Mouse (Mus musculus) ES-E14 (cell line): Measurements from ENCODE around the gene Scube1. TPM values are rescaled to one million over a fixed set of nuclear protein-coding genes. Genes with fewer than 3 reads are reported as not detected.

Source experiments
- DNase-seq: peaks from one replicate; pipeline ENCODE4 v3.0.0-alpha.2; 2013; ENCODE audit warnings: low read depth, low spot score
- H3K27ac ChIP-seq: 2 replicates; pipeline ENCODE4 v1.5.1; 2012; ENCODE audit warnings: low read depth, mild to moderate bottlenecking, low read length, moderate library complexity, mixed read lengths; ENCODE audit not compliant: poor library complexity, insufficient read depth, severe bottlenecking
- H3K36me3 ChIP-seq: 2 replicates; pipeline ENCODE4 v1.6.1; 2012; ENCODE audit warnings: mild to moderate bottlenecking, low read length, moderate library complexity, mixed read lengths; ENCODE audit not compliant: control insufficient read depth, poor library complexity, insufficient read depth, severe bottlenecking
- H3K4me1 ChIP-seq, 2 experiments: fragments of 150-350 bp in 1 of 2; sonication (generic) in 1 of 2; 2 replicates each; pipeline ENCODE4 v1.6.1; 2012; ENCODE audit warnings: low read length in 2 of 2, mild to moderate bottlenecking in 1 of 2, mixed read lengths in 1 of 2; ENCODE audit not compliant: control insufficient read depth in 2 of 2, insufficient read depth in 2 of 2, poor library complexity in 1 of 2
- H3K4me3 ChIP-seq, 2 experiments: fragments of 150-350 bp in 1 of 2; sonication (generic) in 1 of 2; 2 replicates each; pipeline ENCODE4 v1.5.1; 2012; ENCODE audit warnings: low read length in 2 of 2, low read depth in 1 of 2, mild to moderate bottlenecking in 1 of 2, mixed read lengths in 1 of 2; ENCODE audit not compliant: insufficient read depth in 1 of 2, poor library complexity in 1 of 2, severe bottlenecking in 1 of 2
- H3K9ac ChIP-seq: 2 replicates; pipeline ENCODE4 v1.6.1; 2012; ENCODE audit warnings: low read depth, mild to moderate bottlenecking, low read length, mixed read lengths; ENCODE audit not compliant: poor library complexity, insufficient read depth, severe bottlenecking
- H3K9me3 ChIP-seq: fragments of 150-350 bp; sonication (generic); 2 replicates; pipeline ENCODE4 v1.6.1; 2012; ENCODE audit warnings: low read depth, mild to moderate bottlenecking, low read length; ENCODE audit not compliant: control insufficient read depth, insufficient read depth
- CHD2 ChIP-seq: IDR thresholded peaks from 2 replicates; pipeline ENCODE4 v1.6.1; 2014; ENCODE audit warnings: mild to moderate bottlenecking, low read depth, low read length, inconsistent platforms
- HCFC1 ChIP-seq: IDR thresholded peaks from 2 replicates; pipeline ENCODE4 v1.6.1; 2012; ENCODE audit warnings: low read length, inconsistent platforms, borderline replicate concordance; ENCODE audit not compliant: insufficient read depth
- MAFK ChIP-seq: IDR thresholded peaks from 2 replicates; pipeline ENCODE4 v1.6.1; 2014; ENCODE audit warnings: mild to moderate bottlenecking, low read depth, low read length, inconsistent platforms; ENCODE audit not compliant: insufficient read depth
- ZC3H11A ChIP-seq: IDR thresholded peaks from 2 replicates; pipeline ENCODE4 v1.6.1; 2012; ENCODE audit warnings: low read depth, mild to moderate bottlenecking, inconsistent platforms, low read length, borderline replicate concordance
- ZNF384 ChIP-seq: IDR thresholded peaks from 2 replicates; pipeline ENCODE4 v1.6.1; 2012; ENCODE audit warnings: low read depth, low read length, inconsistent platforms
- in situ Hi-C, 2 experiments: fragments of 600-800 bp; cut with MboI; formaldehyde crosslinking; loops; one replicate each; pipeline ENCODE4 v1.15.1; 2025; ENCODE audit warnings: low sequenced_read_pairs in 2 of 2, inconsistent platforms in 1 of 2; ENCODE audit not compliant: unreplicated experiment in 2 of 2
- total RNA-seq: library from RNA; depleted of rRNA; stranded (reverse); fragments of 300-350 nt; gene quantifications from 2 replicates; pipeline ENCODE4 v1.2.3, GENCODE M21; 2012

The Scube1 gene
- total RNA-seq, 1 experiment: 1.7 TPM

DNA sequence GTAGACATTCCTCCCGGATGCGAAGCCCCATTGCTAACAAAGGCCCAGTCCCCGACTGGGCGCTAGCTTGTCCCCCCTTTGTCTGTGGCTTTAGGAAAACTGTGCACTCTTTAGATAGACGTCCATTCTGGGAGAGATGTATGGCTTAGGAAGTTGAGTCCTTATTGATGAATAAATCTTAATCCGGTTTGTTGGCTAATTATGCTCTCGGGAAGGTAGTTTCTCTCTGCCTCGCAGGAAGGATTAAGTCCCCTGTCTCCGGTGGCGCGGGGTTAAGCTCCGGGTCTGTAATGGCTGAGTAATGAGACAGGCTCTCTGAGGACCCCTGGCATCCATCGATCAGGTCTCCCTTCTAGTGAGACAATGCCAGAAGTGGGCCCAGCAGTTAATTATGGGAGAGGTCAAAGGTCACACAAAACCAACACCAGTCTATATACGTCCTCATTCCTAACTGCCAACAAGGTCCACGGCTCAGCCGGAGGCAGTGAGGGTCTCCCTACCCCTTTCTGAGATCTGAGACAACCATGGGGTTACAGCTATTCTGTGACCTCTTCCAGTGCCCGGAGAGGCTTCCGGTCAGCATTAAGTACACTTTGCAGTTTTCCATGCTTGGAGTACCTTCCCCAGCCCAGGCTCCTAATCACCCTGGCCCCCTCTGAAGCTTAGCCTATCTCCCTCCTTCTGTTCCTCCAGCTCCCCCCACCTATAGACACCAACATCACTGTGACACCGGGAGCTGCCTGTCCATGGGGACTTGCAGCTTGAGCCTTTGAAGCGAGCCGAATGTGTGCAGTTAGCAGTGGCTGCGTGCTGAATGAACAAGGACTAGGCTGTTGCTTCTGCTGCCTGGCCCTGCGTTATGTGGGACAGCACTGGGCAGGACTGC is 14.7 kb downstream of the Scube1 start:
- no peak for DNase-seq
- Histone ChIP-seq H3K4me3 (no peak overlapping the region), H3K9me3 (no peaks in the 10 kb centered on the region), H3K4me1 (no peaks in the 10 kb centered on the region), H3K36me3 (no peaks in the 10 kb centered on the region), H3K27ac (no peak overlapping the region), H3K9ac (no peak overlapping the region)
- TF ChIP-seq HCFC1: no peak
- TF ChIP-seq ZC3H11A: no peak
- no peak for TF ChIP-seq MAFK
- TF ChIP-seq ZNF384: no peak
- TF ChIP-seq CHD2: no peak
- in situ Hi-C loops: no loop called here

DNA sequence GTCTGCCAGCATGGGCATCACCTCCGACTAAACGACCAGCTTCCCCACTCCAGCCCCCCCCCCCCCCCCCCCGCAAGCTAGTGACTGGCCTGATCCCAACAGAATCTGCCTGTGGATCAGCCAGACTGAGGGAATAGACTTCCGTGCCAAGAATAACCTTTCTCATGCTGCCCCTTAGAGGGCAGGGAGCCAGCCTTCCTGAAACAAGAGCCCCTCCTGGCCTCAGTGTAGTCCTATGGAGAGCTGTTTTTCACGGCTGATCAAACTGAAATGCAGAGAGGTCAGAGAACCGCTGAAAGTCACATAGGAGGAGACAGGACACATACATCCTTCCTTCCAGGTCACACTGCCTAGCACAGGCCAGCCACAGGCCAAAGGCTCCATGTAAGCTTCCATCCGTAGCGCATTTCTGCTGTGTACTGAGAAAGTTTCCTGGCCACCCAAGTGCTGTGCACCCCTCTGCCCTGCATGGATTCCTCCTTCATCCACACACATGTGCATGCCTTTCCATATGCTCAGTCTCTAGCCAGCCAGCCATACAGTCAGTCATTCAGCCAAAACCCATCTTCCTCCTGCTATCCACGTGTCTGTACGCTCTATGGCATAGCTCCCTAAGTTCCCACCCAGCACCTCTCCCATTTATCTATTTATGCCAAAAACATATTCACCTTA is 18.2 kb downstream of the Scube1 start:
- in situ Hi-C loops: no loop called here
- Histone ChIP-seq H3K36me3 (no peaks in the 10 kb centered on the region), H3K9ac (no peak overlapping the region), H3K4me3 (no peak overlapping the region), H3K27ac (no peak overlapping the region), H3K4me1 (no peaks in the 10 kb centered on the region), H3K9me3 (no peaks in the 10 kb centered on the region)
- TF ChIP-seq ZNF384 (no peak), HCFC1 (no peak), ZC3H11A (no peak), MAFK (no peak), CHD2 (no peak)
- DNase-seq: no peak

DNA sequence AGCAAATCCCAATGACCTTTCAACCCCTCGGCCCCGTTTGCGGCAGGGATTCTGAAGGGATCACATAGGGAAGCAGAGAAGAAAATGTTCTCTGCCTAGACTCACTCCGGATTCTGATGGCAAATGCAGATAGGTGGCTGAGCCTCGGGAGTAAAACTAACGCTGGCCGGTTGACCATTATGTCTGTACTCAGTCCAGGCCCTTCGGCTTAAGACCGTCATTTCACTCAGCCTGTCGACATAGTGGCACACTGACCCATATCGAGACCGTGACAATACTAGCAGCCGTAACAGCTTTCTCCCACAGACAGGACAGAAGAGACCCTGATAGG is 24.3 kb downstream of the Scube1 start:
- Histone ChIP-seq H3K4me3 (no peak overlapping the region), H3K9me3 (no peaks in the 10 kb centered on the region), H3K27ac (no peak overlapping the region), H3K4me1 (no peaks in the 10 kb centered on the region), H3K36me3 (no peaks in the 10 kb centered on the region), H3K9ac (no peak overlapping the region)
- no peak for TF ChIP-seq MAFK
- no peak for TF ChIP-seq ZNF384
- no peak for TF ChIP-seq ZC3H11A
- no peak for TF ChIP-seq CHD2
- no peak for TF ChIP-seq HCFC1
- in situ Hi-C loops: no loop called here
- no peak for DNase-seq

DNA sequence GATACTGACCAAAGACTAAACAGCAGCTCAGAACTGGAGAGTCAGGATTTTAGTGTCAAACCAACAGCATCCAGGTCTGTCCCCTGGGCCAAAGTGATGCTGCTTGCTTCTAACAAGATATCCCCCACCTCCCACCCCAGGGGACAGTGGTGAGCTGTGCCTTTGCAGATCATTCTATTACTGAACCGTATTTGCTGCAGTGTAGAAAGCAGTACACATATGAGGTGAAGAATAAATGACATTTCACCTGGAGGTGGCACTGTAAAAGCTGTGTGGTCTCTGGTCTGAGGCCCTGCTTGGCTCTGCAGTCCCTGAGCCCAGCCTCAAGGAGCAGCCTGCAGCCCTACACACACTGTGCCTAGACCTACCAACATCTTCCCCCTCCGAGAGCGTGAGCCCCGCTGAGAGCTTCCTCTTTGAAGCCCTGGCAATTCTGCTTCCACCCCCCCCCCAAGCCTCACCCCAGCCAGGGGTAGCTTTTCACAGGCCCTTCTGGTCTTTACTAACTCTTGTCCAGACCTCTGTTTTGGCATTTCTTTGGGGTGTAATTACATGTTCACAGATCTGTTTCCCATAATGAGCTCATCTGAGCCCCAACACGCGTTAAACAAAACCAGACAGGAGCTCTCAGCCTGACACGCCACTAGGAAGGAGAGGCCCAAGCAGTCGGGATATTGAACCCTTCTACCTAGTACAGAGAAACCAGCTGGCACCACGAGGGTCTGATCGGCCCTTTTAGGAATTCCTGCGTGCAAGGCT is 24.8 kb downstream of the Scube1 start:
- no peaks in the 10 kb centered on the region for H3K36me3 ChIP-seq
- no peaks in the 10 kb centered on the region for H3K9me3 ChIP-seq
- no peak overlapping the region for H3K4me3 ChIP-seq
- no peak for DNase-seq
- H3K4me1 ChIP-seq: no peaks in the 10 kb centered on the region
- TF ChIP-seq ZC3H11A: no peak
- no peak for TF ChIP-seq MAFK
- TF ChIP-seq ZNF384: no peak
- TF ChIP-seq HCFC1: no peak
- TF ChIP-seq CHD2: no peak
- H3K27ac ChIP-seq: no peak overlapping the region
- H3K9ac ChIP-seq: no peak overlapping the region
- in situ Hi-C loops: no loop called here
